In the genomic region with DNA sequence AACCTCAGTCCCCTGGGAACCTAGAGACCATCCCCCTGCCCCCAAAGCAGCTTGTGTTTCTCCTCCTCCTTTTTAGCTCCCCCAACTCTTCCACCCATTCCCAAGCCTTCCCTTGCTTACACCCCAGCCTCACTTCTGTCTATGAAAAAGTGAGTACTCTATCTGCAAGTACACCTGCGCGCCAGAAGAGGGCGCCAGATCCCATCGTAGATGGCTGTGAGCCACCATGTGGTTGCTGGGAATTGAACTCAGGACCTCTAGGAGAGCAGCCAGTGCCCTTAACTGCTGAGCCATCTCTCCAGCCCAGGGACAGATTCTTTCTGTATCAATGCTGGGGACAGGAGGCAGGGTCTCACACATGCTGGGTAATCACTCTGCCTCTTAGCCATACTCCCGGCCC, we compare ENCODE assay signal across 14 mouse cellular contexts. TPM values are rescaled to one million over a fixed set of nuclear protein-coding genes. Genes with fewer than 3 reads are reported as not detected.
A peak's percentile ranks its signal among the peaks of the same experiment; 100 is the strongest.
DNase-seq lines count a peak whose midpoint lies in the region; ATAC-seq and TF ChIP-seq lines count a peak whose summit lies in the region.
"Had no signal": no experiment of that assay in that cellular context is flagged by ENCODE, and none has a peak within 500 bp of the region (broad histone marks: within the 10 kb centered on the region; RNA-seq: fewer than 3 reads in every experiment).

No protein-coding gene starts in this region.

- no peaks in the 10 kb centered on the region for H3K9me3 ChIP-seq in lung, embryonic 14.5 days (ENCODE audit: low read depth, low read length)
- H3K9me3 ChIP-seq in forebrain, embryonic 15.5 days = no peaks in the 10 kb centered on the region
- H3K9me3 ChIP-seq: forebrain, embryonic 12.5 days; limb, embryonic 12.5 days; midbrain, embryonic 15.5 days had no signal

- peak; percentile 40 for DNase-seq in adrenal gland, postnatal 14 days
- DNase-seq in adrenal gland, adult 2 months = no peak
- peak; percentile 19 for DNase-seq in lung, embryonic 14.5 days
- DNase-seq in lung, postnatal 25 days (ENCODE audit: low spot score) = no peak
- peak; percentile 53 for DNase-seq in splenic B cell, adult 2 months (ENCODE audit: low read depth, low spot score)
- no peak for DNase-seq in right cerebral cortex, postnatal 4 days
- DNase-seq: adrenal gland, postnatal 10 days; cerebellum, postnatal 36 days had no signal

- H3K36me3 ChIP-seq in lung, embryonic 14.5 days (ENCODE audit: insufficient read depth) = no peaks in the 10 kb centered on the region
- H3K36me3 ChIP-seq in splenic B cell, adult 2 months (ENCODE audit: control insufficient read depth, insufficient read depth, low read length, poor library complexity, severe bottlenecking) = no peaks in the 10 kb centered on the region
- H3K36me3 ChIP-seq in forebrain, embryonic 15.5 days = no peaks in the 10 kb centered on the region
- H3K36me3 ChIP-seq: forebrain, embryonic 12.5 days; kidney, embryonic 15.5 days; limb, embryonic 12.5 days; midbrain, embryonic 15.5 days had no signal

- no peak overlapping the region for H3K4me2 ChIP-seq in lung, embryonic 14.5 days
- no peak overlapping the region for H3K4me2 ChIP-seq in forebrain, embryonic 15.5 days (replicated peaks)
- H3K4me2 ChIP-seq: forebrain, embryonic 12.5 days; kidney, embryonic 15.5 days; limb, embryonic 12.5 days; midbrain, embryonic 15.5 days had no signal

- no peak overlapping the region for H3K9ac ChIP-seq in lung, embryonic 14.5 days
- no peak overlapping the region for H3K9ac ChIP-seq in forebrain, embryonic 15.5 days (replicated peaks)
- H3K9ac ChIP-seq: forebrain, embryonic 12.5 days; kidney, embryonic 15.5 days; limb, embryonic 12.5 days; midbrain, embryonic 15.5 days had no signal

- 16% methylated on average over 5 of the region's 5 CpGs for WGBS in lung, embryonic 14.5 days
- WGBS in forebrain, embryonic 15.5 days = 19% methylated on average over 5 of the region's 5 CpGs

- no peak overlapping the region for H3K27ac ChIP-seq in lung, embryonic 14.5 days (ENCODE audit: low read depth)
- H3K27ac ChIP-seq in bone marrow macrophage, adult 2 months (ENCODE audit: insufficient read depth, low read depth, low read length) = no peak overlapping the region
- H3K27ac ChIP-seq in forebrain, embryonic 15.5 days (replicated peaks) = no peak overlapping the region
- H3K27ac ChIP-seq: forebrain, embryonic 12.5 days; kidney, embryonic 15.5 days; limb, embryonic 12.5 days; midbrain, embryonic 15.5 days had no signal

- no peak for TF ChIP-seq POLR2A in bone marrow macrophage, adult 2 months (IDR thresholded peaks at IDR 0.05; ENCODE audit: borderline replicate concordance, low read depth, low read length)

- no peaks in the 10 kb centered on the region for H3K4me1 ChIP-seq in lung, embryonic 14.5 days (ENCODE audit: insufficient read depth)
- no peaks in the 10 kb centered on the region for H3K4me1 ChIP-seq in bone marrow macrophage, adult 2 months (ENCODE audit: control insufficient read depth, insufficient read depth, low read length)
- H3K4me1 ChIP-seq in forebrain, embryonic 15.5 days = no peaks in the 10 kb centered on the region
- H3K4me1 ChIP-seq: forebrain, embryonic 12.5 days; midbrain, embryonic 15.5 days had no signal

- no peak overlapping the region for H3K4me3 ChIP-seq in lung, embryonic 14.5 days (ENCODE audit: low read depth, low read length)
- no peak overlapping the region for H3K4me3 ChIP-seq in bone marrow macrophage, adult 2 months (ENCODE audit: insufficient read depth, low read length)
- no peak overlapping the region for H3K4me3 ChIP-seq in forebrain, embryonic 15.5 days
- H3K4me3 ChIP-seq: forebrain, embryonic 12.5 days; kidney, embryonic 15.5 days; limb, embryonic 12.5 days; midbrain, embryonic 15.5 days had no signal

- no peaks in the 10 kb centered on the region for H3K27me3 ChIP-seq in lung, embryonic 14.5 days (ENCODE audit: insufficient read depth, low read length)
- H3K27me3 ChIP-seq in splenic B cell, adult 2 months (ENCODE audit: control insufficient read depth, insufficient read depth, low read length, poor library complexity, severe bottlenecking) = no peaks in the 10 kb centered on the region
- no peaks in the 10 kb centered on the region for H3K27me3 ChIP-seq in forebrain, embryonic 15.5 days
- H3K27me3 ChIP-seq: kidney, embryonic 15.5 days had no signal

- no peak for ATAC-seq in lung, embryonic 14.5 days (ENCODE audit: insufficient read depth)
- no peak for ATAC-seq in forebrain, embryonic 15.5 days (replicated peaks)
- ATAC-seq: midbrain, embryonic 15.5 days had no signal

- peak; percentile 69 for TF ChIP-seq CTCF in lung, embryonic 14.5 days (IDR thresholded peaks at IDR 0.05; ENCODE audit: low read depth)
- TF ChIP-seq CTCF in bone marrow macrophage, adult 2 months (IDR thresholded peaks at IDR 0.05; ENCODE audit: low read depth, low read length) = peak; percentile 51

RNA-seq across cellular contexts. Expression of a gene that starts 7.8 kb away (rescaled TPM):
- 34.1 and 39.3 TPM in 2 replicates for total RNA-seq in adrenal gland, postnatal 14 days (2021)
- 10 to 100 TPM; 22.1 to 24.6 TPM for total RNA-seq in adrenal gland, adult 2 months (2021)
- polyA plus RNA-seq in adrenal gland, adult 2 months (2012; rRNA removed) = 78.6 and 90.4 TPM in 2 replicates
- 8.5 and 9.0 TPM in 2 replicates for polyA plus RNA-seq in lung, embryonic 14.5 days (2014; fragmentation: Nextera tagmentation; extraction: Ambion mirVana)
- 0.78 and 1.3 TPM in 2 replicates for polyA plus RNA-seq in bone marrow macrophage, adult 2 months (2012; ENCODE audit: insufficient read depth, insufficient read length, missing spikeins)
- polyA plus RNA-seq in forebrain, embryonic 15.5 days (2015; fragmentation: Nextera tagmentation; extraction: Ambion mirVana) = 5.8 and 6.1 TPM in 2 replicates

RNA-seq across cellular contexts. Expression of a gene that starts 17.7 kb away (rescaled TPM):
- 6.3 and 16.3 TPM in 2 replicates for total RNA-seq in adrenal gland, postnatal 14 days (2021)
- 1 to 10 TPM; 4.3 to 7.4 TPM for total RNA-seq in adrenal gland, adult 2 months (2021)
- 8.0 and 10.0 TPM in 2 replicates for polyA plus RNA-seq in adrenal gland, adult 2 months (2012; rRNA removed)
- polyA plus RNA-seq in lung, embryonic 14.5 days (2014; fragmentation: Nextera tagmentation; extraction: Ambion mirVana) = 13.6 and 14.5 TPM in 2 replicates
- 217 and 244 TPM in 2 replicates for polyA plus RNA-seq in bone marrow macrophage, adult 2 months (2012; ENCODE audit: insufficient read depth, insufficient read length, missing spikeins)
- polyA plus RNA-seq in forebrain, embryonic 15.5 days (2015; fragmentation: Nextera tagmentation; extraction: Ambion mirVana) = 2.7 and 3.2 TPM in 2 replicates

RNA-seq across cellular contexts. Expression of a gene that starts 19.2 kb away (rescaled TPM):
- total RNA-seq in adrenal gland, postnatal 14 days (2021) = 37.2 and 42.2 TPM in 2 replicates
- total RNA-seq in adrenal gland, adult 2 months (2021) = 10 to 100 TPM; 35.2 to 42.7 TPM
- polyA plus RNA-seq in adrenal gland, adult 2 months (2012; rRNA removed) = 43.4 and 45.6 TPM in 2 replicates
- polyA plus RNA-seq in lung, embryonic 14.5 days (2014; fragmentation: Nextera tagmentation; extraction: Ambion mirVana) = 10.1 and 10.4 TPM in 2 replicates
- 85.9 and 90.0 TPM in 2 replicates for polyA plus RNA-seq in bone marrow macrophage, adult 2 months (2012; ENCODE audit: insufficient read depth, insufficient read length, missing spikeins)
- 6.8 and 7.5 TPM in 2 replicates for polyA plus RNA-seq in forebrain, embryonic 15.5 days (2015; fragmentation: Nextera tagmentation; extraction: Ambion mirVana)

RNA-seq across cellular contexts. Expression of a gene that starts 25.8 kb away (rescaled TPM):
- 1.7 and 2.4 TPM in 2 replicates for total RNA-seq in adrenal gland, postnatal 14 days (2021)
- under 1 TPM; 0.84 to 0.86 TPM for total RNA-seq in adrenal gland, adult 2 months (2021)
- polyA plus RNA-seq in adrenal gland, adult 2 months (2012; rRNA removed) = 1.3 and 1.5 TPM in 2 replicates
- polyA plus RNA-seq in lung, embryonic 14.5 days (2014; fragmentation: Nextera tagmentation; extraction: Ambion mirVana) = 64.7 and 74.6 TPM in 2 replicates
- polyA plus RNA-seq in bone marrow macrophage, adult 2 months (2012; ENCODE audit: insufficient read depth, insufficient read length, missing spikeins) = 1.3 and 2.2 TPM in 2 replicates
- polyA plus RNA-seq in forebrain, embryonic 15.5 days (2015; fragmentation: Nextera tagmentation; extraction: Ambion mirVana) = 1.8 TPM in 2 replicates

RNA-seq across cellular contexts. Expression of a gene that starts 31.6 kb away (rescaled TPM):
- total RNA-seq in adrenal gland, postnatal 14 days (2021) = 72.5 and 76.9 TPM in 2 replicates
- 10 to 100 TPM; 77.8 to 92.0 TPM for total RNA-seq in adrenal gland, adult 2 months (2021)
- 90.8 and 115 TPM in 2 replicates for polyA plus RNA-seq in adrenal gland, adult 2 months (2012; rRNA removed)
- 78.7 and 84.9 TPM in 2 replicates for polyA plus RNA-seq in lung, embryonic 14.5 days (2014; fragmentation: Nextera tagmentation; extraction: Ambion mirVana)
- 110 and 116 TPM in 2 replicates for polyA plus RNA-seq in bone marrow macrophage, adult 2 months (2012; ENCODE audit: insufficient read depth, insufficient read length, missing spikeins)
- polyA plus RNA-seq in forebrain, embryonic 15.5 days (2015; fragmentation: Nextera tagmentation; extraction: Ambion mirVana) = 313 and 321 TPM in 2 replicates

Comparison
In these comparisons a context has a peak if more than half of its experiments do, and no peak if none do; other contexts are left out.
1. DNase-seq: peak in adrenal gland, postnatal 14 days (single experiment), lung, embryonic 14.5 days (single experiment) and splenic B cell, adult 2 months (single experiment); none in adrenal gland, adult 2 months (single experiment), lung, postnatal 25 days (single experiment) and right cerebral cortex, postnatal 4 days (single experiment).
2. RNA of a gene that starts 17.7 kb away (polyA plus RNA-seq): 217 to 244 TPM in bone marrow macrophage, adult 2 months; 13.6 to 14.5 TPM in lung, embryonic 14.5 days, 8.0 to 10.0 TPM in adrenal gland, adult 2 months and 2.7 to 3.2 TPM in forebrain, embryonic 15.5 days; every median in the first group is over 10 times any median in the second.